Mouse (Mus musculus): ENCODE data around the gene Gm12790.

DNA sequence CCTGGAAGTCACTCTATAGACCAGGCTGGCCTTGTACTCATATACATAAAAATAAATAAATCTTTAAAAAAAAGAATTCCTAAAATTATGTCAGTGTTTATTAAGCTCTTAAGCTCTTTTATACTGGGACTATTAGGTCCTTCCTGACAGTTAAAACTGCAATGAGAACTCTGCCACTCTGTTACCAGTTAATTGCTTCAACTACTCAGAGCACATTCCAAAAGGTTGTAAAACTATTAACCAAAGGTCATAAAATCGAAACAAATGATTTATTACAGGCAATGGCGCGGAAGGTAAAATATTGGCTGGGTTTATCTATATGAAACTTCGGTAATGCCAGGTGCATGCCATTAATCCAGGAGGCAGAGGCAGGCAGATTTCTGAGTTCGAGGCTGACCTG lies 4.8 kb upstream of the Gm12790 start:
- no peak for TF ChIP-seq CTCF (IDR thresholded peaks at IDR 0.05; ENCODE audit: control insufficient read depth, insufficient read depth, insufficient replicate concordance, low read depth, low read length)
- TF ChIP-seq POLR2A (IDR thresholded peaks at IDR 0.05; ENCODE audit: control insufficient read depth, low read depth, low read length): no peak
